Mouse (Mus musculus): ENCODE data around the gene Tmem132e. TPM values are rescaled to one million over a fixed set of nuclear protein-coding genes. Genes with fewer than 3 reads are reported as not detected.

Tmem132e gene
- polyA plus RNA-seq, 1 experiment from 2014 or later: 2.9 TPM

DNA sequence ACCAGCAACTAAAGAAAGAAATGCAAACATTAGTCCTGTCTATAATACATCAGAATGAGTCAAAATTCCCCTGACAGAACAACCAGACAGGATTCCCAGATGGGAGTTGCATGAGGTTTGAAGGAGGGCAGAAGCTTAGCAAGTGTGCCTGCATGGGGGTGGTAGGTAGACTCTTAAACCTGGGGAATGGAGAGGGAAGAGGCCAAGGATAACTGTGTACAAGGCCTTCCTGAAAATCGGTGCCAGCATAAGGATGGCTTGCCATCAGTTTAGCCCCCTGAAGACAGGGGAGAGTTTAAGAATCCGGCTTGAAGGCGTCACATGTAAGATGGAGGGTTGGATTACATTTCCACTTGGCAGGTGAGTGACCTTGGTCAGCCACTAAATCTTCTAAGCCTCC lies 102.2 kb downstream of the Tmem132e start:
- WGBS: 94% methylated on average over 3 of the region's 3 CpGs
- no peak overlapping the region for H3K4me2 ChIP-seq (ENCODE audit: low read length)

More for the DNA sequence above, 102.2 kb downstream of the Tmem132e start:
- Histone ChIP-seq H3K9ac (ENCODE audit: low read depth, low read length) (no peak overlapping the region), H3K9me3 (ENCODE audit: control insufficient read depth, low read length) (no peaks in the 10 kb centered on the region), H3K4me3 (ENCODE audit: low read length) (no peak overlapping the region), H3K27ac (ENCODE audit: low read depth, low read length) (no peak overlapping the region), H3K27me3 (replicated peaks; ENCODE audit: control insufficient read depth, insufficient read depth, low read length) (no peaks in the 10 kb centered on the region), H3K36me3 (ENCODE audit: control insufficient read depth, insufficient read depth, low read length) (no peaks in the 10 kb centered on the region), H3K4me1 (ENCODE audit: control insufficient read depth, insufficient read depth, low read depth, low read length) (peaks cover 12% of the 10 kb centered on the region)
- no peak for ATAC-seq

Other genes with a start within 250 kb of the Tmem132e start
- gene Ccl1, start 83.2 kb upstream of the Tmem132e start, polyA plus RNA-seq (2015; fragmentation: Nextera tagmentation; extraction: Ambion mirVana): 0.46 TPM in 1 of 2 replicates, not detected in the other